Mouse (Mus musculus) adrenal gland, postnatal 0 days (tissue): ENCODE results near the gene Olfr1178. TPM values are rescaled to one million over a fixed set of nuclear protein-coding genes. Genes with fewer than 3 reads are reported as not detected.

ENCODE experiments used
- polyA plus RNA-seq: library from polyadenylated mRNA; unstranded; fragments of >200 nt; fragmentation: Nextera tagmentation; extraction: Ambion mirVana; gene quantifications from 2 replicates; pipeline ENCODE4 v1.2.1, GENCODE M21; 2015

The Olfr1178 gene
- polyA plus RNA-seq = not detected in 2 replicates

GRCm38 (mm10) chr2:88386762-88387161 is at the start of gene Olfr1178:
Olfr1178 (plus strand) TSS chr2:88387062.

GRCm38 (mm10) chr2:88346392-88346791 is 40.5 kb upstream of the Olfr1178 start, which contains the start of gene Olfr1177-ps:
Olfr1177-ps (minus strand) TSS chr2:88346492.

GRCm38 (mm10) chr2:88406353-88406752 is 19.5 kb downstream of the Olfr1178 start, which contains the start of gene Olfr1179:
Olfr1179 (minus strand) TSS chr2:88406453.

DNA sequence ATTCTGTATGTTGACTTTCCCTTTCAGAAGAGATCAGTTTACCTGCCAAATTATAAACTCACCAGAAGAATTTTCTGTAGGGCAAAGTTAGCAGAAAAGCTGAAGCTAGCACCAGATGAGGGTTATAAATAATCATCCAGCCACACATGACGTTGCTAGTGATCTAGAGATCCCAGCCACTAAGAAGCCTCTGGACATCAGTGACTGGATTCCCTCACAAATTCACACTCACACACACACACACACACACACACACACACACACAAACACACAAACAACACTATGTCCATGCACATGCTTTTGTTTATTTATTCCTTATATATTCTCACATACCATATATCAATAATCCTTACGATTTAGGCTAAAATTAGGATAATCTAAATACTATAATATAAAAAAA is 32.2 kb downstream of the Olfr1178 start, which contains the start of gene Olfr1180:
Olfr1180 (minus strand) TSS at position 101 of the 400 bp plus-strand sequence.

GRCm38 (mm10) chr2:88426071-88426470 is 39.2 kb downstream of the Olfr1178 start, which contains the start of gene Olfr1181:
Olfr1181 (minus strand) TSS chr2:88426171.

DNA sequence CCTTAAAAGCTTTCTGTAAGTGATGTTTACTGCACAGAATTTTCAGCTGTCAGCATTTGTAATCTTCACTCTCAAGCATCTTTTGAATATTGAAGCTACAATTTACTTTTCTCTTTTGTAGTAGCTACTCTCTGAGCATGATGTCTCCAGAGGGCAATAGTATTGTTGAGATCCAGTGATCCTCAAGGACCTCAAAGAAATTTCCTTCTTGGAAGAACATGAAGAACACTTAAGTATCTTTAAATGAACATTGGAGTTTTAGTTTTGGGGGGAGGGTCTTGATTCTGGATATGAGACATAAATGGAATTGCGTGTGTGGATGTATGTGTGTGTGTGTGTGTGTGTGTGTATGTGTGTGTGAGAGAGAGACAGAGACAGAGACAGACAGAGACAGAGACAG is 62.2 kb downstream of the Olfr1178 start, which contains the start of gene Gm13757:
Gm13757 (minus strand) TSS at position 101 of the 400 bp plus-strand sequence.

Other genes starting within 250 kb of the Olfr1178 start
- not detected in 2 replicates for gene Olfr1167, start 231.9 kb upstream of the Olfr1178 start, polyA plus RNA-seq
- not detected in 2 replicates for gene Olfr1168, start 205.2 kb upstream of the Olfr1178 start, polyA plus RNA-seq
- gene Olfr1170, start 158.7 kb upstream of the Olfr1178 start, polyA plus RNA-seq = not detected in 2 replicates
- not detected in 2 replicates for gene Olfr1173, start 107.2 kb upstream of the Olfr1178 start, polyA plus RNA-seq
- not detected in 2 replicates for gene Olfr1174-ps, start 71.9 kb upstream of the Olfr1178 start, polyA plus RNA-seq
- not detected in 2 replicates for gene Olfr1175-ps, start 59.8 kb upstream of the Olfr1178 start, polyA plus RNA-seq
- not detected in 2 replicates for gene Olfr1176, start 50.3 kb upstream of the Olfr1178 start, polyA plus RNA-seq
- gene Olfr1177-ps, start 40.6 kb upstream of the Olfr1178 start, polyA plus RNA-seq = not detected in 2 replicates
- gene Olfr1179, start 19.4 kb downstream of the Olfr1178 start, polyA plus RNA-seq = not detected in 2 replicates
- not detected in 2 replicates for gene Olfr1180, start 32.1 kb downstream of the Olfr1178 start, polyA plus RNA-seq
- gene Olfr1181, start 39.1 kb downstream of the Olfr1178 start, polyA plus RNA-seq = not detected in 2 replicates
- not detected in 2 replicates for gene Gm13757, start 62.1 kb downstream of the Olfr1178 start, polyA plus RNA-seq
- gene Olfr1183, start 67.8 kb downstream of the Olfr1178 start, polyA plus RNA-seq = not detected in 2 replicates
- gene Olfr1184, start 96.5 kb downstream of the Olfr1178 start, polyA plus RNA-seq = not detected in 2 replicates
- gene Olfr1185-ps1, start 106.3 kb downstream of the Olfr1178 start, polyA plus RNA-seq = not detected in 2 replicates
- gene Olfr1186, start 131.5 kb downstream of the Olfr1178 start, polyA plus RNA-seq = not detected in 2 replicates
- gene Olfr1188, start 169.9 kb downstream of the Olfr1178 start, polyA plus RNA-seq = not detected in 2 replicates
- gene Olfr1189, start 199.4 kb downstream of the Olfr1178 start, polyA plus RNA-seq = not detected in 2 replicates